Mouse (Mus musculus) MEL (cell line): ENCODE results near the gene Rfx7. TPM values are rescaled to one million over a fixed set of nuclear protein-coding genes. Genes with fewer than 3 reads are reported as not detected.

ENCODE experiments used
- DNase-seq: peaks from one replicate; pipeline ENCODE4 v3.0.0; 2011; ENCODE audit warnings: low read depth, low spot score
- H3K27ac ChIP-seq: 2 replicates; pipeline ENCODE4 v1.5.1; 2012; ENCODE audit warnings: low read depth, mild to moderate bottlenecking, control low read depth, low read length, moderate library complexity; ENCODE audit not compliant: control insufficient read depth
- H3K27me3 ChIP-seq, 2 experiments: fragments of 150-350 bp in 1 of 2; sonication (generic) in 1 of 2; 2 replicates each; pipeline ENCODE4 v1.6.1; 2012; ENCODE audit warnings: low read length in 2 of 2, mild to moderate bottlenecking in 2 of 2, improper control_type of control experiment in 1 of 2, moderate library complexity in 1 of 2; ENCODE audit not compliant: insufficient read depth in 2 of 2, control insufficient read depth in 1 of 2
- H3K36me3 ChIP-seq, 2 experiments: 2 replicates each; pipeline ENCODE4 v1.6.1; 2012 to 2014; ENCODE audit warnings: low read length in 2 of 2, improper control_type of control experiment in 1 of 2, inconsistent platforms in 1 of 2, mild to moderate bottlenecking in 1 of 2; ENCODE audit not compliant: insufficient read depth in 2 of 2, control insufficient read depth in 1 of 2
- H3K4me1 ChIP-seq, 2 experiments: fragments of 150-350 bp in 1 of 2; sonication (generic) in 1 of 2; 2 replicates each; pipeline ENCODE4 v1.6.1; 2012; ENCODE audit warnings: low read length in 2 of 2, improper control_type of control experiment in 1 of 2, mild to moderate bottlenecking in 1 of 2; ENCODE audit not compliant: insufficient read depth in 2 of 2, control insufficient read depth in 1 of 2
- H3K4me3 ChIP-seq, 2 experiments: fragments of 150-350 bp in 1 of 2; sonication (generic) in 1 of 2; 2 replicates each; pipeline ENCODE4 v1.5.1; 2012; ENCODE audit warnings: low read depth in 2 of 2, low read length in 2 of 2, mild to moderate bottlenecking in 2 of 2, moderate library complexity in 2 of 2, control low read depth in 1 of 2, improper control_type of control experiment in 1 of 2; ENCODE audit not compliant: control insufficient read depth in 1 of 2, insufficient read depth in 1 of 2
- H3K79me2 ChIP-seq: 2 replicates; pipeline ENCODE4 v1.6.1; 2012; ENCODE audit warnings: mild to moderate bottlenecking, low read length, moderate library complexity; ENCODE audit not compliant: control insufficient read depth, poor library complexity, insufficient read depth
- H3K9ac ChIP-seq: 2 replicates; pipeline ENCODE4 v1.6.1; 2012; ENCODE audit warnings: low read depth, mild to moderate bottlenecking, control low read depth, low read length, moderate library complexity; ENCODE audit not compliant: control insufficient read depth, poor library complexity, severe bottlenecking
- H3K9me3 ChIP-seq: fragments of 150-350 bp; sonication (generic); replicated peaks from 2 replicates; pipeline ENCODE4 v1.6.1; 2012; ENCODE audit warnings: mild to moderate bottlenecking, low read length, improper control_type of control experiment, moderate library complexity; ENCODE audit not compliant: insufficient read depth
- CHD1 ChIP-seq: IDR thresholded peaks from 2 replicates; pipeline ENCODE4 v1.6.1; 2012; ENCODE audit warnings: low read depth, mild to moderate bottlenecking, inconsistent platforms, low read length, improper control_type of control experiment
- CHD2 ChIP-seq: IDR thresholded peaks from 2 replicates; pipeline ENCODE4 v1.6.1; 2011; ENCODE audit warnings: low read length, improper control_type of control experiment
- CTCF ChIP-seq, 3 experiments: IDR thresholded peaks in 2 of 3; conservative IDR thresholded peaks in 1 of 3; 2 replicates each; pipeline ENCODE4 v1.5.1; 2011 to 2012; ENCODE audit warnings: low read length in 3 of 3, low read depth in 2 of 3, mild to moderate bottlenecking in 2 of 3, improper control_type of control experiment in 1 of 3, inconsistent platforms in 1 of 3, mixed read lengths in 1 of 3, moderate library complexity in 1 of 3; ENCODE audit not compliant: control insufficient read depth in 1 of 3, insufficient read depth in 1 of 3, poor library complexity in 1 of 3, severe bottlenecking in 1 of 3
- E2F4 ChIP-seq: IDR thresholded peaks from 2 replicates; pipeline ENCODE4 v1.6.1; 2011; ENCODE audit warnings: low read depth, low read length, improper control_type of control experiment, borderline replicate concordance
- EP300 ChIP-seq, 2 experiments: IDR thresholded peaks; 2 replicates each; pipeline ENCODE4 v1.6.1; 2011; ENCODE audit warnings: improper control_type of control experiment in 2 of 2, low read length in 2 of 2, low read depth in 1 of 2, mild to moderate bottlenecking in 1 of 2
- ETS1 ChIP-seq: IDR thresholded peaks from 2 replicates; pipeline ENCODE4 v1.6.1; 2012; ENCODE audit warnings: low read depth, mild to moderate bottlenecking, inconsistent platforms, low read length, improper control_type of control experiment, moderate library complexity
- GABPA ChIP-seq: IDR thresholded peaks from 2 replicates; pipeline ENCODE4 v1.6.1; 2012; ENCODE audit warnings: low read depth, mild to moderate bottlenecking, inconsistent platforms, low read length, improper control_type of control experiment, moderate library complexity
- HCFC1 ChIP-seq: IDR thresholded peaks from 2 replicates; pipeline ENCODE4 v1.6.1; 2012; ENCODE audit warnings: low read depth, mild to moderate bottlenecking, inconsistent platforms, low read length, improper control_type of control experiment, moderate library complexity
- JUND ChIP-seq: IDR thresholded peaks from 2 replicates; pipeline ENCODE4 v1.6.1; 2011; ENCODE audit warnings: low read depth, mild to moderate bottlenecking, improper control_type of control experiment, low read length
- KAT2A ChIP-seq: conservative IDR thresholded peaks from 2 replicates; pipeline ENCODE4 v1.6.1; 2012; ENCODE audit warnings: low read depth, low read length, improper control_type of control experiment, inconsistent platforms
- MAZ ChIP-seq: IDR thresholded peaks from 2 replicates; pipeline ENCODE4 v1.6.1; 2012; ENCODE audit warnings: low read depth, mild to moderate bottlenecking, inconsistent platforms, low read length, improper control_type of control experiment
- MEF2A ChIP-seq: IDR thresholded peaks from 2 replicates; pipeline ENCODE4 v1.6.1; 2014; ENCODE audit warnings: low read depth, mild to moderate bottlenecking, inconsistent platforms, low read length, improper control_type of control experiment; ENCODE audit not compliant: poor library complexity, insufficient replicate concordance, severe bottlenecking; ENCODE audit errors: extremely low read depth
- MXI1 ChIP-seq: IDR thresholded peaks from 2 replicates; pipeline ENCODE4 v1.6.1; 2011; ENCODE audit warnings: mild to moderate bottlenecking, low read depth, low read length, improper control_type of control experiment
- NELFE ChIP-seq: IDR thresholded peaks from 2 replicates; pipeline ENCODE4 v1.6.1; 2011; ENCODE audit warnings: low read depth, low read length, improper control_type of control experiment
- NRF1 ChIP-seq: IDR thresholded peaks from 2 replicates; pipeline ENCODE4 v1.6.1; 2014; ENCODE audit warnings: low read depth, mild to moderate bottlenecking, inconsistent platforms, low read length, improper control_type of control experiment, moderate library complexity; ENCODE audit not compliant: poor library complexity, insufficient read depth, severe bottlenecking
- POLR2AphosphoS2 ChIP-seq: IDR thresholded peaks from 2 replicates; pipeline ENCODE4 v1.6.1; 2011; ENCODE audit warnings: low read length, improper control_type of control experiment
- RAD21 ChIP-seq: IDR thresholded peaks from 2 replicates; pipeline ENCODE4 v1.6.1; 2011; ENCODE audit warnings: mild to moderate bottlenecking, low read depth, low read length, improper control_type of control experiment
- SIN3A ChIP-seq: IDR thresholded peaks from 2 replicates; pipeline ENCODE4 v1.6.1; 2012; ENCODE audit warnings: low read length, improper control_type of control experiment, inconsistent platforms
- SMC3 ChIP-seq: IDR thresholded peaks from 2 replicates; pipeline ENCODE4 v1.6.1; 2011; ENCODE audit warnings: low read depth, low read length, improper control_type of control experiment
- TBP ChIP-seq: IDR thresholded peaks from 2 replicates; pipeline ENCODE4 v1.8.0; 2011; ENCODE audit warnings: low read depth, low read length, improper control_type of control experiment
- TCF12 ChIP-seq: IDR thresholded peaks from 2 replicates; pipeline ENCODE4 v1.6.1; 2014; ENCODE audit warnings: low read depth, mild to moderate bottlenecking, inconsistent platforms, low read length, improper control_type of control experiment, moderate library complexity
- UBTF ChIP-seq: IDR thresholded peaks from 2 replicates; pipeline ENCODE4 v1.6.1; 2012; ENCODE audit warnings: low read depth, mild to moderate bottlenecking, inconsistent platforms, low read length, improper control_type of control experiment, moderate library complexity, borderline replicate concordance; ENCODE audit not compliant: insufficient read depth
- USF1 ChIP-seq: IDR thresholded peaks from 2 replicates; pipeline ENCODE4 v1.6.1; 2014; ENCODE audit warnings: low read depth, mild to moderate bottlenecking, inconsistent platforms, low read length, improper control_type of control experiment, moderate library complexity
- USF2 ChIP-seq, 2 experiments: IDR thresholded peaks; 2 replicates each; pipeline ENCODE4 v1.6.1; 2011 to 2012; ENCODE audit warnings: improper control_type of control experiment in 2 of 2, low read length in 2 of 2, borderline replicate concordance in 1 of 2, inconsistent platforms in 1 of 2, low read depth in 1 of 2, mild to moderate bottlenecking in 1 of 2; ENCODE audit not compliant: insufficient read depth in 1 of 2
- ZC3H11A ChIP-seq: IDR thresholded peaks from 2 replicates; pipeline ENCODE4 v1.6.1; 2012; ENCODE audit warnings: low read depth, mild to moderate bottlenecking, inconsistent platforms, low read length, improper control_type of control experiment
- ZKSCAN1 ChIP-seq: IDR thresholded peaks from 2 replicates; pipeline ENCODE4 v1.6.1; 2012; ENCODE audit warnings: low read depth, mild to moderate bottlenecking, inconsistent platforms, low read length, improper control_type of control experiment, moderate library complexity
- ZMIZ1 ChIP-seq: IDR thresholded peaks from 2 replicates; pipeline ENCODE4 v1.6.1; 2012; ENCODE audit warnings: low read depth, mild to moderate bottlenecking, inconsistent platforms, low read length, improper control_type of control experiment, moderate library complexity
- ZNF384 ChIP-seq: IDR thresholded peaks from 2 replicates; pipeline ENCODE4 v1.6.1; 2012; ENCODE audit warnings: low read depth, mild to moderate bottlenecking, inconsistent platforms, low read length, improper control_type of control experiment
- polyA plus RNA-seq, 2 experiments: library from polyadenylated mRNA; stranded (reverse) in 1 of 2; unstranded in 1 of 2; fragments of >175 nt in 1 of 2; fragments of >200 nt in 1 of 2; gene quantifications; 2 replicates each; pipeline versions ENCODE4 v1.2.1 to v1.2.4; 2012; ENCODE audit warnings: low replicate concordance in 2 of 2, low read depth in 1 of 2; ENCODE audit not compliant: insufficient read length in 2 of 2, insufficient read depth in 1 of 2, missing spikeins in 1 of 2
- total RNA-seq: library from RNA; depleted of rRNA; stranded (reverse); fragments of 300-350 nt; gene quantifications from 2 replicates; pipeline ENCODE4 v1.2.3, GENCODE M21; 2012

Gene Rfx7
- total and polyA plus RNA-seq, 3 experiments = 6.2 to 30.5 (median 19.9) TPM

DNA sequence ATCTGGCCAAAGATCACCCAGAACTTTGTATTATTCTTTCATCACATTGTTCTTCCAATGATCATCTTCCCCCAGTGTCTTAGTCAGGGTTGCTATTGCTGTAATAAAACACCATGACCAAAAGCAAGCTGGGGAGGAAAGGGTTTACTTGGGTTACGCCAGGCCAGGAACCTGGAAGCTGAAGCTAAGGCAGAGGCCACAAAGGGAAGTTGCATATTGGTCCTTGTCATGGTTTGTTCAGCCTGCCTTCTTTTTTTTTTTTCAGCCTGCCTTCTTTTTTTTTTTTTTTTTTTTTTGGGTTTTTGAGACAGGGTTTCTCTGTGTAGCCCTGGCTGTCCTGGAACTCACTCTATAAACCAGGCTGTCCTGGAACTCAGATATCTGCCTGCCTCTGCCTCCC is 5.9 kb upstream of the Rfx7 start:
- Histone ChIP-seq H3K9ac (peak overlapping the region; percentile 42; the same call in 1 of the 2 replicates), H3K4me1 (peaks cover 0 to 10% of the 10 kb centered on the region in 2 experiments; a peak in 3 of 4 replicates), H3K27ac (no peak overlapping the region), H3K36me3 (peaks cover 0 to 11% of the 10 kb centered on the region in 2 experiments; a peak in 2 of 4 replicates), H3K4me3 (no peak overlapping the region), H3K9me3 (no peaks in the 10 kb centered on the region), H3K79me2 (no peaks in the 10 kb centered on the region; the same call in 1 of the 2 replicates), H3K27me3 (no peaks in the 10 kb centered on the region)
- peak; percentile 67 for DNase-seq
- no peak for TF ChIP-seq ETS1
- no peak for TF ChIP-seq E2F4
- peak; percentile 86 for TF ChIP-seq ZNF384
- no peak for TF ChIP-seq UBTF
- 0 out of 2 replicates have a peak, but pooled peaks have one; percentile 20 for TF ChIP-seq TBP
- 0 out of 2 replicates have a peak, but pooled peaks have one; percentile 34 for TF ChIP-seq HCFC1
- TF ChIP-seq EP300 (IDR thresholded peaks at IDR 0.05; ENCODE audit: low read depth in 1 of 2, low read length in 2 of 2) = no peak
- TF ChIP-seq NRF1 = no peak
- TF ChIP-seq TCF12 = no peak

DNA sequence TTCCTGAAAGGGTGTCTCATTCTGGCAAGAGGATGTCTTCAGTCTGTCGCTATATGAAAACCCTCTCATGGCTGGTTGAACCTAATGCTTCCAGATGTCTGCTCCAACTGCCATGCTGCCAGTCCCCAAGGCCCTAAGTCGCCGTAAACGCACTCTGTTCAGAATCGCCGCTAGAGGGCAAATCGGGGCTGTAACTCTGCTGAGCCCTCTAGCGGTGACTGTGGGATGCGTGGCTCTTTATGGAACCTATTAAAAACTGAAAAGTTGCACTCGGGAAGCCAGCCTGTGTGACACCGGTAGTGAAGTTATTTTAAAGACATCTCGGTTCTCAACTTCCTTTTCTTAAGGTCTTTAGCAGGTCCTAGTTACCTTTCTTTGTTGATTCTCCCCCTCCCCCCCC is 1.8 kb upstream of the Rfx7 start:
- peak overlapping the region; percentile 37 to 42 for H3K4me3 ChIP-seq
- H3K27ac ChIP-seq = peak overlapping the region; percentile 64
- H3K27me3 ChIP-seq = no peaks in the 10 kb centered on the region
- peaks cover 10% of the 10 kb centered on the region in 2 experiments; a peak in 3 of 4 replicates for H3K4me1 ChIP-seq
- peaks cover 15% of the 10 kb centered on the region for H3K79me2 ChIP-seq
- H3K9me3 ChIP-seq = no peaks in the 10 kb centered on the region
- peak; percentile 98 for DNase-seq
- H3K36me3 ChIP-seq = peaks cover 0 to 17% of the 10 kb centered on the region in 2 experiments; a peak in 2 of 4 replicates
- peak overlapping the region; percentile 100 for H3K9ac ChIP-seq
- no peak for TF ChIP-seq UBTF
- peak; percentile 63 for TF ChIP-seq RAD21
- no peak for TF ChIP-seq GABPA
- no peak; the same call in 1 of the 2 replicates for TF ChIP-seq NELFE
- no peak for TF ChIP-seq CHD2
- 0 out of 2 replicates have a peak, but pooled peaks have one; percentile 16 for TF ChIP-seq NRF1
- TF ChIP-seq CTCF (IDR thresholded peaks at IDR 0.05 in 2 of 3, conservative IDR thresholded peaks at IDR 0.05 in 1 of 3; ENCODE audit: control insufficient read depth in 1 of 3, insufficient read depth in 1 of 3, low read depth in 2 of 3, low read length in 3 of 3, poor library complexity in 1 of 3, severe bottlenecking in 1 of 3) = peak; percentile 94 to 100 (median 97)
- no peak for TF ChIP-seq CHD1
- TF ChIP-seq SIN3A = peak; percentile 94
- TF ChIP-seq TCF12 = peak; percentile 71
- peak; percentile 73 for TF ChIP-seq JUND
- peak; percentile 87 for TF ChIP-seq HCFC1
- TF ChIP-seq SMC3 = peak; percentile 92
- TF ChIP-seq MXI1 = peak; percentile 88
- TF ChIP-seq TBP = peak; percentile 84
- no peak for TF ChIP-seq POLR2AphosphoS2
- TF ChIP-seq ZMIZ1 = 0 out of 2 replicates have a peak, but pooled peaks have one; percentile 44
- TF ChIP-seq EP300 (IDR thresholded peaks at IDR 0.05; ENCODE audit: low read depth in 1 of 2, low read length in 2 of 2) = peak in 1 of 2 experiments; percentile 67; a peak in 2 of 4 replicates
- no peak for TF ChIP-seq USF2 (IDR thresholded peaks at IDR 0.05; ENCODE audit: borderline replicate concordance in 1 of 2, insufficient read depth in 1 of 2, low read depth in 1 of 2, low read length in 2 of 2)
- 0 out of 2 replicates have a peak, but pooled peaks have one; percentile 33 for TF ChIP-seq MEF2A
- peak; percentile 90 for TF ChIP-seq MAZ
- TF ChIP-seq ZC3H11A = peak; percentile 68
- TF ChIP-seq USF1 = 0 out of 2 replicates have a peak, but pooled peaks have one; percentile 9
- peak; percentile 38; the same call in 1 of the 2 replicates for TF ChIP-seq KAT2A
- no peak for TF ChIP-seq ZKSCAN1
- peak; percentile 67; the same call in 1 of the 2 replicates for TF ChIP-seq ETS1
